Mouse (Mus musculus): ENCODE measurements around the gene Sntb2. TPM values are rescaled to one million over a fixed set of nuclear protein-coding genes. Genes with fewer than 3 reads are reported as not detected.
A peak's percentile ranks its signal among the peaks of the same experiment; 100 is the strongest.
"Not testable (repeated sequence)": the region's sequence is repeated elsewhere in the genome, so short reads cannot be mapped to it uniquely, and the experiment has no call there.

Sntb2 gene
- polyA plus RNA-seq, 1 experiment from 2014 or later = 17.8 TPM

DNA sequence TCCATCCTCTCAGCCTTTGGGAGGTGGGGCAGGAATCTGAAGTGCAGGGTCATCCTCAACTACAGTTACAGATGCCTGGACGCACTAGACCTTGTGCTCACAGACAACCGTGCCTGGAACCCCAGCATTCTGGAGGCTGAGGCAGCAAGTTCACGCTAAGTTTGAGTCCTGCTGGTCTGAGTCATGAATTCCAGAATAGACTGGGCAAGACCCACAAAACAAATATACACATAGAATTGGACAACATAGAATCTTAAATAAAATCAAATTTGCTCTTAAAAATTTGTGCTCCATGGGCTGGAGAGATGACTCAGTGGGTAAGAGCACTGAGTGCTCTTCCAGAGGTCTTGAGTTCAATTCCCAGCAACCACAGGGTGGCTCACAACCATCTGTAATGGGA is 21.5 kb downstream of the Sntb2 start:
- no peak overlapping the region for H3K4me2 ChIP-seq
- no peak overlapping the region for H3K27ac ChIP-seq
- no peak overlapping the region for H3K4me3 ChIP-seq
- ATAC-seq (ENCODE audit: borderline replicate concordance, extremely low read depth, low FRiP score, low TSS enrichment) = no peak
- H3K9me3 ChIP-seq = no peaks in the 10 kb centered on the region
- no peaks in the 10 kb centered on the region for H3K4me1 ChIP-seq
- no peaks in the 10 kb centered on the region for H3K36me3 ChIP-seq
- no peak overlapping the region for H3K9ac ChIP-seq
- WGBS = 82% methylated on average over 3 of the region's 3 CpGs
- H3K27me3 ChIP-seq = no peaks in the 10 kb centered on the region

DNA sequence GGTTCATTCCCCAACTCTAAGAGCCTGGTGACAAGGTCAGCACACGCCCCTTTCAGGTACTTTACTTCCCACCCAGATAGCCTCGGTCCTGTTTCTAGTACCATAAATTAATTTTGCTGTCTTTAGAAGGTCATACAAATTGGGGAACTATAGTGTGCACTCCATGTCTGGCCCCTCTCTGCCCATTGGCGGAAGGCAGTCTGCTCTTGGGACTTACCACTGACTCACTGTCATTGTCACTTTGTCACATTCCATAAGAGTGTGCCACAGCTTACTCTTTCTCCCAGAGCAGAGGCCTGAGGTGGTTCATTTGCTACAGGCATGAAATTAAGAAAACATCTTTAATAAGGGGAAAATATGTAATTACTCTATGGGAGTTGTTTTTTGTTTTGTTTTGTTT is 22.7 kb downstream of the Sntb2 start:
- Histone ChIP-seq H3K4me2 (no peak overlapping the region), H3K9me3 (no peaks in the 10 kb centered on the region), H3K36me3 (no peaks in the 10 kb centered on the region), H3K4me1 (no peaks in the 10 kb centered on the region), H3K27me3 (no peaks in the 10 kb centered on the region), H3K9ac (no peak overlapping the region), H3K4me3 (no peak overlapping the region), H3K27ac (no peak overlapping the region)
- no peak for ATAC-seq (ENCODE audit: borderline replicate concordance, extremely low read depth, low FRiP score, low TSS enrichment)
- 79% methylated on average over 3 of the region's 3 CpGs for WGBS

DNA sequence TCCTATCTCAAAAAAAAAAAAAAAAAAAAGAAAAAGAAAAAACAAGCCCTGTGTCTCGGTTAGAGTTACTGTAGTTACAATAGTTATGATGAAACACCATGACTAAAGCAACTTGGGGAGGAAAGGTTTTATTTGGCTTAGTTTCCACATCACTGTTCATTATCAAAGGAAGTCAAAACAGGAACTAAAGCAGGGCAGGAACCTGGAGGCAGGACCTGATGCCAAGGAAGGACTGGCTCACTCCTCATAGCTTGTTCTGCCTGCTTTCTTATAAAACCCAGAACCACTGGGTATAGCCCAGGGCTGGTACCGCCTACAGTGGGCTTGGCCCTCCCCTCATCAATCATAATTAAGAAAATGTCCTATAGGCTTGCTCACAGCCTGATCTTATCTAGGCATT is 24.1 kb downstream of the Sntb2 start:
- Histone ChIP-seq H3K27ac (no peak overlapping the region), H3K4me1 (no peaks in the 10 kb centered on the region), H3K9ac (no peak overlapping the region), H3K4me2 (no peak overlapping the region), H3K9me3 (no peaks in the 10 kb centered on the region), H3K36me3 (no peaks in the 10 kb centered on the region), H3K27me3 (no peaks in the 10 kb centered on the region), H3K4me3 (no peak overlapping the region)
- ATAC-seq (ENCODE audit: borderline replicate concordance, extremely low read depth, low FRiP score, low TSS enrichment) = no peak
- 84% methylated on average over 2 of the region's 2 CpGs for WGBS

DNA sequence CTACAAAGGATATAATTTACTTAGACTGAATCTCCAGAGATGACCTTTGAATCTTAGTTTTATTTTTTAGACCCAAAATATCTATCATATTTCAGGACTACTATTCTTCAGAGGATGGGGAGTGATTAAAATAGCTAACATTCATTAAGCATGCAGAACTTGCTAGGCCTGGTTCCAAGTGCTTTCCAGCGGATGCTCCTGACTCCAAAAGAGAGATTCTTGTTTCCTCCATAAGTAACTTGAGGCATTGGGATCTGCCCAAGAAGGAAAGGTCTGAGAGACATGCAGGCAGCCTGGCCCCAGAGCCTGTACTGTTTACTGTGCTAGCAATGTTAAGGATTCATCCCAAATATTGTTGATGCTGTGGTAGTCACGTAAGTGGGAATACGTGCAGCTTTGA is 26.8 kb downstream of the Sntb2 start:
- WGBS = 74% methylated on average over 3 of the region's 3 CpGs
- Histone ChIP-seq H3K27ac (no peak overlapping the region), H3K4me2 (no peak overlapping the region), H3K27me3 (no peaks in the 10 kb centered on the region), H3K9me3 (no peaks in the 10 kb centered on the region), H3K4me3 (no peak overlapping the region), H3K9ac (no peak overlapping the region), H3K4me1 (no peaks in the 10 kb centered on the region), H3K36me3 (no peaks in the 10 kb centered on the region)
- no peak for ATAC-seq (ENCODE audit: borderline replicate concordance, extremely low read depth, low FRiP score, low TSS enrichment)

DNA sequence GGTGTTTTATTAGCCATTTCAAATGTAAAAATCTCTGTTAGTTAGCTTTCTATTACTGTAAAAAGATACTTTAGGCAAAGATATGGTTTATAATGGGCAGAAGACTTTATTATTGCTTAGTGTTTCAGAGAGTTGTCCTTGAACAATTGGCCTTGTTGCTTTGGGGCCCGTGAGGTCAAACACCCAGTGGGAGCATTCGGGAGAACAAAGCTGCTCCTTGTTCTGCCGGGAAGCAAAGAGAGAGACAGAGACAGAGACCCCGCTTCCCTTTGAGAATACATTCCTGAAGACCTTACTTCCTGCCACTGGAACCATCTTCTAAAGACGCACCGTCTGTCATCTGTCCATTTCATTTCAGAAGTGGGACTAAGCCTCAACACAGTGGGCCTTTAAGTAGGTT is 27.8 kb downstream of the Sntb2 start:
- no peak overlapping the region for H3K27ac ChIP-seq
- no peaks in the 10 kb centered on the region for H3K27me3 ChIP-seq
- H3K36me3 ChIP-seq = no peaks in the 10 kb centered on the region
- H3K4me1 ChIP-seq = no peaks in the 10 kb centered on the region
- H3K4me3 ChIP-seq = no peak overlapping the region
- no peak for ATAC-seq (ENCODE audit: borderline replicate concordance, extremely low read depth, low FRiP score, low TSS enrichment)
- H3K9me3 ChIP-seq = no peaks in the 10 kb centered on the region
- 64% methylated on average over 6 of the region's 6 CpGs for WGBS
- H3K9ac ChIP-seq = no peak overlapping the region
- no peak overlapping the region for H3K4me2 ChIP-seq

DNA sequence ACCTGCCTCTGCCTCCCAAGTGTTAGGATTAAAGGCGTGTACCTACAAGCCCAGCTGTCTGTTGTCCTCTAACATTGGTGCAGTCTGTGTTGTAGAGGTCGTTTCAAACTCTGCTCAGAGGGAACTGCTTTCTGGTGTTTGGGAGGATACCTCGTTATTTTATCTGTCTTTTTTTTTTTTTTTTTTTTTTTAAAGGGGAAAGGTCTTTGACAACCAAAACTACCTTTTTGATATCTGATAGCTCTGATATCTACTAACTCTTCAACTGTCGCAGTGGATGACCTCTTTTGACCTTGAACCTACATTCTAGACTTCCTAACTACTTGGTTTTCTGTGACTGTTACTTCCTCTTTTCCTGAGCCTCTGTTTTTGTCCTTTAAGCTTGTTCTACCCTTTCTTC is 29.0 kb downstream of the Sntb2 start:
- Histone ChIP-seq H3K27me3 (no peaks in the 10 kb centered on the region), H3K4me1 (no peaks in the 10 kb centered on the region), H3K27ac (no peak overlapping the region), H3K4me2 (no peak overlapping the region), H3K36me3 (no peaks in the 10 kb centered on the region), H3K4me3 (no peak overlapping the region), H3K9ac (no peak overlapping the region), H3K9me3 (no peaks in the 10 kb centered on the region)
- WGBS = 61% methylated on average over 4 of the region's 4 CpGs
- no peak for ATAC-seq (ENCODE audit: borderline replicate concordance, extremely low read depth, low FRiP score, low TSS enrichment)

DNA sequence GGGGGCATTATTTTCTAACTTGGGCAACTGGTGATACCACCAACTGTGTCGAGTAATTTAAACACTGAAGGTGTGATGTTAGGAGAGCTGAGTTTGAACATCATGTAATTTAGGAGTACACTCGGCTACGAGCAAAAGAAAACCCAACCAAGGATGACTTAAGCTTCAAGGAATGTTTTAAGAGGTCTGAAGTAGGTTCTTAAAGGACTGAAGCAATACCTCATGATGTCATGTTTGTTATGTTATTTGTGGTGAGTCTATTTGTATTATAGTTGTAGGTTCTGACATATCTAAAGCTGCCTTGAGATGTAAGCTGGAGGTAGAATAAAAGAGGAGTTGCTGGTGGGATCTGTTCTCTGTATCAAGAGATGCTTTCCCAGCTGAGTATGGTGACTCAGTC is 34.4 kb downstream of the Sntb2 start:
- Histone ChIP-seq H3K27me3 (no peaks in the 10 kb centered on the region), H3K4me3 (no peak overlapping the region), H3K27ac (0 out of 2 replicates have a peak overlapping the region, but pooled peaks have one; percentile 4), H3K9ac (no peak overlapping the region), H3K4me1 (peaks cover 14% of the 10 kb centered on the region), H3K4me2 (no peak overlapping the region), H3K9me3 (no peaks in the 10 kb centered on the region), H3K36me3 (no peaks in the 10 kb centered on the region)
- ATAC-seq (ENCODE audit: borderline replicate concordance, extremely low read depth, low FRiP score, low TSS enrichment) = no peak
- 50% methylated on average over 3 of the region's 3 CpGs for WGBS

DNA sequence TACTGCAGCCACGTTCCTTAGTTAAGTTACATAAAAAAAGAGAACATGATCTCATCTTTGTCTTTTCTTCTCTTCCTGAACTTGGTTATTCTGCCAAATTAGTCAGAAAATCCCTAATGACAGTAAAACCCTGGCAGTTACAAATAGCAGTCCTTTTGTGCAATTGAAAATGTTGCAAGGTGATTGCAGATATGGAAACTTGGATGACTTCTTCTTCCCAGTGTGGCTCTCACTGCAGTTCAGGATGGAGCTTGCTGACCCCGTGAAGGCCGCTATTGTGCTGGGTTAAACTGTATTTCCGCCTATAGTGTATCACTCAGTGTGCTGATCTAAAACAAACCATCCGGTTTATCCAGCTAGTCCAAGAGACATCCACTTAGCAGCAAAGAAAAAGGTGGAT is 36.4 kb downstream of the Sntb2 start:
- no peak overlapping the region for H3K4me2 ChIP-seq
- no peaks in the 10 kb centered on the region for H3K36me3 ChIP-seq
- H3K9me3 ChIP-seq = no peaks in the 10 kb centered on the region
- peak overlapping the region; percentile 59 for H3K27ac ChIP-seq
- WGBS = 51% methylated on average over 5 of the region's 5 CpGs
- H3K27me3 ChIP-seq = no peaks in the 10 kb centered on the region
- ATAC-seq (ENCODE audit: borderline replicate concordance, extremely low read depth, low FRiP score, low TSS enrichment) = no peak
- H3K9ac ChIP-seq = no peak overlapping the region
- H3K4me1 ChIP-seq = peaks cover 21% of the 10 kb centered on the region
- H3K4me3 ChIP-seq = no peak overlapping the region

DNA sequence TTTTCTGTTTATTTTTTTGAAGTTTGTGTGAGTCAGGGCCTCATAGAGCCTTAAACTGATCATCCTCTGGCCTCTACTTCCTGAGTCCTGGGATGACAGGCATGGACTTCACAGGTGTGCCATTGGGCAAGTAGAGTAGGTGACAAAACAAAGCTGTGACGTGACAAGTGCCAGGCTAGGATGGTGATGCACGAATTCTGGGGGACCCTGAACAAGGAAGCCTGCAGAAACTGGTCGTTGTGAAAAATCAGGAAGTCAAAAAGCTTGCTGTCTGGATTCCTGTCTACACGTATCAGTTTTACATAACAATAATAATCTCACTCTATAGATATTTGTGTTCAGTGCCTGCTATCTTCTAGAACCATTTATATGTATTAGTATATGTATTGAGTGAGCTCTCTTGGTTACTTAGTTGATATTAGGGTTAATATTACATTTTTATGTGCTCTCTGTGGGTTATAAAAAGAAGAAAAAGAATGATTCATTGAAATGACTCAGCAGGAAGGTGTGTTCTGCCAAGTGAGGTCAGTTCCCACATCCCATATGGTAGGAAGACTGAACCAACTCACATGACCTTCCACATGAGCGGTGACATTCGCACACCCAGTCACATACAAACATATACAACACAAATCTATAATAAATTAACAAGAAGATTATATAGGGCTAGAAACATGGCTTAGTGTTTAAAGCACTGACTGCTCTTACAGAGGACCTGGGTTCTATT is 37.2 kb downstream of the Sntb2 start:
- Histone ChIP-seq H3K4me2 (no peak overlapping the region), H3K9ac (no peak overlapping the region), H3K4me3 (no peak overlapping the region), H3K4me1 (peaks cover 21% of the 10 kb centered on the region), H3K27me3 (no peaks in the 10 kb centered on the region), H3K9me3 (no peaks in the 10 kb centered on the region), H3K36me3 (no peaks in the 10 kb centered on the region), H3K27ac (peak overlapping the region; percentile 59)
- WGBS = 57% methylated on average over 6 of the region's 6 CpGs
- no peak for ATAC-seq (ENCODE audit: borderline replicate concordance, extremely low read depth, low FRiP score, low TSS enrichment)

DNA sequence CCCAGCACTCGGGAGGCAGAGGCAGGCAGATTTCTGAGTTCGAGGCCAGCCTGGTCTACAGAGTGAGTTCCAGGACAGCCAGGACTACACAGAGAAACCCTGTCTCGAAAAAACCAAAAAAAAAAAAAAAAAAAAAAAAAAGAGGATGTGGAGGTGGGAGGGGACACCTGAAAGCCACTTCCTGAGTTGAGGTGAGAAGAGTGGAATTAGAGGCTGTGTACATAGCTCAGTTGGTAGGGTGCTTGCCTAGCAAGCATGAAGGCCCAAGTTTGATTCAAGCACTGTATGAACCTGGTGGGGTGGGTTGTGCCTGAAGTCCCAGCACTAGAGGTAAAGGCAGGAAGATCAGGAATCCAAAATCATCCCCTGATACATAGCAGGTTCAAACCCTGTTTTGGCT is 38.0 kb downstream of the Sntb2 start:
- H3K9ac ChIP-seq; H3K27me3 ChIP-seq; H3K4me2 ChIP-seq; H3K27ac ChIP-seq; H3K9me3 ChIP-seq; ATAC-seq (ENCODE audit: borderline replicate concordance, extremely low read depth, low FRiP score, low TSS enrichment); H3K4me3 ChIP-seq; H3K36me3 ChIP-seq: not testable (repeated sequence)
- 91% methylated on average over 2 of the region's 3 CpGs for WGBS
- peaks cover 23% of the 10 kb centered on the region for H3K4me1 ChIP-seq

DNA sequence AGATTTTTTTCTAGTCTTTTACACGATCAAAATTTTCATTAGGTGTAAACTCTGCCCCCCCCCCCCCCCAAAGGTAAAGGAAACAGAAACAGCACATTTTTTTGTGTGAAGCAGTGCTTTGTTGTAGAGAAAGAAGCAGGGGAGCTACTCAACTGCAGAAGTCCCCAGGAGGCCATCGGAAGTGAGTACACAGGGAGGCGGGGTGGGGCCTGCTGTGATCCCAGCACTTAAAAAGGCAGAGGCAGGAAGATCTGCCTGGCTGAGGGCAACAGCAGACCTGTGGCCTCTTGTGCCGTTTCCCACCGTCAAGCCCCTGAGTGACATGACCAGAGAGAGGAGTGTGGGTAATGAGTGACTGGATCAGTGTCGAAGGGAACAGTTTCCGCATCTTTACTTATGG is 39.2 kb downstream of the Sntb2 start:
- Histone ChIP-seq H3K9me3 (no peaks in the 10 kb centered on the region), H3K4me2 (no peak overlapping the region), H3K27me3 (no peaks in the 10 kb centered on the region), H3K27ac (no peak overlapping the region), H3K36me3 (no peaks in the 10 kb centered on the region), H3K4me1 (peaks cover 36% of the 10 kb centered on the region), H3K9ac (no peak overlapping the region), H3K4me3 (no peak overlapping the region)
- no peak for ATAC-seq (ENCODE audit: borderline replicate concordance, extremely low read depth, low FRiP score, low TSS enrichment)
- WGBS = 67% methylated on average over 7 of the region's 7 CpGs

DNA sequence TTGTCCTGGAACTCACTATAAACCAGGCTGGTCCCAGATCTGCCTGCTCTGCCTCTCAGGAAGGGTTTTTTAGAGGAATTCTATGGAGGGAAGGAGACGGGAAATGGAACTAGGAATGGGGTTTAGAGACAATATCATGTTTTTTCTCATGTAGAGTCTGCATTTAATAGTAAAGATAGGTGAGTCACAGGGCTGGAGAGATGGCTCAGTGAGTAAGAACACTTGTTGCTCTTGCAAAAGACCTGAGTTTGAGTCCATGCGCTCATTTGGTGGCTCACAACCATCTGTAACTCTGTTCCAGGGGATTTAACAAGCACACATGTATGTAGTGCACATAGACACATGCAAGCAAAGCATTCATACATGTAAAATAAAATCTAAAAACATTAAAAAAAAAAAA is 40.2 kb downstream of the Sntb2 start:
- Histone ChIP-seq H3K27me3 (no peaks in the 10 kb centered on the region), H3K4me3 (no peak overlapping the region), H3K4me2 (no peak overlapping the region), H3K9me3 (no peaks in the 10 kb centered on the region), H3K4me1 (peaks cover 33% of the 10 kb centered on the region), H3K36me3 (no peaks in the 10 kb centered on the region), H3K9ac (no peak overlapping the region), H3K27ac (no peak overlapping the region)
- no peak for ATAC-seq (ENCODE audit: borderline replicate concordance, extremely low read depth, low FRiP score, low TSS enrichment)
- WGBS = 84% methylated on average over 2 of the region's 2 CpGs

DNA sequence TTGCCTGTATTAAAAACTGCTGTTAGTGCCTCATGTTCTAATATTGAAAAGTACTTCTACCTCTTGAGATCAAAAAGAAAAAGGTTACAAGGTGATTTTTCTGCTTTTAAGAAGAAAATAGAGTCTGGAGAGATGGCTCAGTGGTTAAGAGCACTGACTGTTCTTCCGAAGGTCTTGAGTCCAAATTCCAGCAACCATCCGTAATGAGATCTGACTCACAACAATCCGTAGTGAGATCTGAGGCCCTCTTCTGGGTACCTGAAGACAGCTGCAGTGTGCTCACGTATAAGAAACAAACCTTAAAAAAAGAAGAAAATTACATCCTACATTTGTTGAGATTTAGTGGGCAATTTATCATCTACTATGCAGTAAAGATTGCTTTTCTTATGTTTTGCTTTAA is 40.9 kb downstream of the Sntb2 start:
- 68% methylated on average over 4 of the region's 4 CpGs for WGBS
- H3K27ac ChIP-seq = no peak overlapping the region
- no peak overlapping the region for H3K4me2 ChIP-seq
- peaks cover 4% of the 10 kb centered on the region; the same call in 1 of the 2 replicates for H3K36me3 ChIP-seq
- peaks cover 33% of the 10 kb centered on the region for H3K4me1 ChIP-seq
- ATAC-seq (ENCODE audit: borderline replicate concordance, extremely low read depth, low FRiP score, low TSS enrichment) = no peak
- no peaks in the 10 kb centered on the region for H3K9me3 ChIP-seq
- no peaks in the 10 kb centered on the region for H3K27me3 ChIP-seq
- H3K4me3 ChIP-seq = no peak overlapping the region
- H3K9ac ChIP-seq = no peak overlapping the region
